Mouse (Mus musculus) stomach, postnatal 0 days (tissue): ENCODE measurements at regions not wholly inside any gene's neighbourhood (a gene's known extent, or its start where the extent isn't known, plus 50 kb on each side); places are given as distances from the start of the nearest gene placed in this dataset.

Experiments
- CTCF ChIP-seq: IDR thresholded peaks from 2 replicates; pipeline ENCODE4 v1.5.1; 2016; ENCODE audit warnings: antibody characterized with exemption, low read depth, mild to moderate bottlenecking, moderate library complexity
- EP300 ChIP-seq: optimal IDR thresholded peaks from 2 replicates; pipeline ENCODE3; 2016; ENCODE audit warnings: antibody characterized with exemption

DNA sequence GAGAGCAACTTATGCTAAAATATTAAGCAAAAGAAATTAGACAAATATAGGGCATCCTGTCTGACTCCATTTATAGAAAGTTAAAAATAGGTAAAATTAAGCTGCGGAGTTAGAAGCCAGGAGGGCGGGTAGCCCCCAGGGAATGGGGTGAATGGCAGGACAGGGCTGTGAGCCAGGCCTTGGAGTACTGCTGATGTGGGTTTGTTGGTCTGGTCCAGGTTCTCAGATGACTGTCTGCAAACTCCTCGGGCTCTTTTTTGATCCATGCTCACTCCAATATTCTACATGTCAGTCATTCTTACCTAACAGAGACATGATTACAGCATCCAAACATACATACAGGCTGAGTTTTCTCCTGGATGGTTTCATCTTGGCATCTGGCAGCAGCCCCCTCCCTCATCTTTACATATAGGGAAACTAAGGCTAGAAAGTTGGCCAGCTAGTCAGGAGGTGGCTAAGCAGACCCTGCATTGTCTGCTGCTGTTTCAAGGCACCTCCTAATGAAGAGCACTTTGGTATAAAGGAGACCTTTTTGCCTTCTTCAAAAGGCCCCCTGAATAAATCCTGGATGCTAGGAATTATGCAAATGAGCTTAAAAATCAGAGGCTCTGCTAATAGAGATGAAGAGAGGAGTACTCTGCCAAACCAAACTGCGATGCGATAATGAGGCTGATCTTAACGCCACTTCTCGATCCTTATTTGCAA, 354.4 kb downstream of the Xylt1 start:
- TF ChIP-seq CTCF = no peak
- TF ChIP-seq EP300 = no peak
